Mouse (Mus musculus): ENCODE results near the gene Trim7.
A peak's percentile ranks its signal among the peaks of the same experiment; 100 is the strongest.
"Not testable (repeated sequence)": the region's sequence is repeated elsewhere in the genome, so short reads cannot be mapped to it uniquely, and the experiment has no call there.

Gene Trim7

GRCm38 (mm10) chr11:48789973-48790823 lies 35.7 kb upstream of the Trim7 start:
- peak overlapping the region; percentile 55 for H3K4me3 ChIP-seq (replicated peaks; ENCODE audit: low read length)
- peaks cover 6% of the 10 kb centered on the region; the same call in 1 of the 2 replicates for H3K9me3 ChIP-seq (ENCODE audit: low read length)
- TF ChIP-seq CTCF (conservative IDR thresholded peaks at IDR 0.05; ENCODE audit: low read length) (peak; percentile 75), POU5F1 (IDR thresholded peaks at IDR 0.05; ENCODE audit: borderline replicate concordance, low read length) (no peak)
- peaks cover 23% of the 10 kb centered on the region for H3K36me3 ChIP-seq (ENCODE audit: insufficient read depth, low read length)
- H3K4me1 ChIP-seq (replicated peaks; ENCODE audit: low read depth, low read length) = peaks cover 44% of the 10 kb centered on the region
- H3K27me3 ChIP-seq (ENCODE audit: insufficient read depth, low read length) = no peaks in the 10 kb centered on the region

- H3K9me3 ChIP-seq (ENCODE audit: low read length) = no peaks in the 10 kb centered on the region
Measured at GRCm38 (mm10) chr11:48790946-48791345, 35.0 kb upstream of the Trim7 start.

GRCm38 (mm10) chr11:48791894-48792293 lies 34.0 kb upstream of the Trim7 start:
- H3K4me1 ChIP-seq (replicated peaks; ENCODE audit: low read depth, low read length) = peaks cover 51% of the 10 kb centered on the region
- H3K27me3 ChIP-seq (ENCODE audit: insufficient read depth, low read length); H3K9me3 ChIP-seq (ENCODE audit: low read length): not testable (repeated sequence)
- H3K36me3 ChIP-seq (ENCODE audit: insufficient read depth, low read length) = peaks cover 25% of the 10 kb centered on the region
- H3K4me3 ChIP-seq (replicated peaks; ENCODE audit: low read length) = 0 out of 2 replicates have a peak overlapping the region, but pooled peaks have one; percentile 46

More at GRCm38 (mm10) chr11:48790946-48791345, 35.0 kb upstream of the Trim7 start:
- Histone ChIP-seq H3K4me1 (replicated peaks; ENCODE audit: low read depth, low read length) (peaks cover 44% of the 10 kb centered on the region), H3K36me3 (ENCODE audit: insufficient read depth, low read length) (peaks cover 25% of the 10 kb centered on the region), H3K4me3 (replicated peaks; ENCODE audit: low read length) (peak overlapping the region; percentile 46), H3K27me3 (ENCODE audit: insufficient read depth, low read length) (no peaks in the 10 kb centered on the region)
- TF ChIP-seq POU5F1 (IDR thresholded peaks at IDR 0.05; ENCODE audit: borderline replicate concordance, low read length) (no peak), CTCF (conservative IDR thresholded peaks at IDR 0.05; ENCODE audit: low read length) (no peak), NANOG (IDR thresholded peaks at IDR 0.05; ENCODE audit: borderline replicate concordance, low read length) (no peak)

GRCm38 (mm10) chr11:48793184-48793583 lies 32.8 kb upstream of the Trim7 start:
- peaks cover 51% of the 10 kb centered on the region for H3K4me1 ChIP-seq (replicated peaks; ENCODE audit: low read depth, low read length)
- no peaks in the 10 kb centered on the region for H3K27me3 ChIP-seq (ENCODE audit: insufficient read depth, low read length)
- TF ChIP-seq POU5F1 (IDR thresholded peaks at IDR 0.05; ENCODE audit: borderline replicate concordance, low read length) (no peak), CTCF (conservative IDR thresholded peaks at IDR 0.05; ENCODE audit: low read length) (no peak), NANOG (IDR thresholded peaks at IDR 0.05; ENCODE audit: borderline replicate concordance, low read length) (no peak)
- H3K36me3 ChIP-seq (ENCODE audit: insufficient read depth, low read length) = peaks cover 25% of the 10 kb centered on the region
- H3K9me3 ChIP-seq (ENCODE audit: low read length) = no peaks in the 10 kb centered on the region
- H3K4me3 ChIP-seq (replicated peaks; ENCODE audit: low read length) = no peak overlapping the region

GRCm38 (mm10) chr11:48795221-48795620 lies 30.7 kb upstream of the Trim7 start:
- H3K9me3 ChIP-seq (ENCODE audit: low read length) = no peaks in the 10 kb centered on the region
- peaks cover 46% of the 10 kb centered on the region for H3K4me1 ChIP-seq (replicated peaks; ENCODE audit: low read depth, low read length)
- H3K27me3 ChIP-seq (ENCODE audit: insufficient read depth, low read length) = no peaks in the 10 kb centered on the region
- no peak overlapping the region for H3K4me3 ChIP-seq (replicated peaks; ENCODE audit: low read length)
- peaks cover 25% of the 10 kb centered on the region for H3K36me3 ChIP-seq (ENCODE audit: insufficient read depth, low read length)
- TF ChIP-seq NANOG (IDR thresholded peaks at IDR 0.05; ENCODE audit: borderline replicate concordance, low read length) = no peak
- no peak for TF ChIP-seq POU5F1 (IDR thresholded peaks at IDR 0.05; ENCODE audit: borderline replicate concordance, low read length)
- no peak for TF ChIP-seq CTCF (conservative IDR thresholded peaks at IDR 0.05; ENCODE audit: low read length)

GRCm38 (mm10) chr11:48796290-48796689 lies 29.6 kb upstream of the Trim7 start:
- Histone ChIP-seq H3K4me3 (replicated peaks; ENCODE audit: low read length) (no peak overlapping the region), H3K36me3 (ENCODE audit: insufficient read depth, low read length) (peaks cover 34% of the 10 kb centered on the region), H3K9me3 (ENCODE audit: low read length) (no peaks in the 10 kb centered on the region), H3K27me3 (ENCODE audit: insufficient read depth, low read length) (no peaks in the 10 kb centered on the region), H3K4me1 (replicated peaks; ENCODE audit: low read depth, low read length) (peaks cover 37% of the 10 kb centered on the region)
- TF ChIP-seq NANOG (IDR thresholded peaks at IDR 0.05; ENCODE audit: borderline replicate concordance, low read length) (no peak), CTCF (conservative IDR thresholded peaks at IDR 0.05; ENCODE audit: low read length) (no peak), POU5F1 (IDR thresholded peaks at IDR 0.05; ENCODE audit: borderline replicate concordance, low read length) (no peak)

- Histone ChIP-seq H3K4me3 (replicated peaks; ENCODE audit: low read length) (0 out of 2 replicates have a peak overlapping the region, but pooled peaks have one; percentile 98), H3K9me3 (ENCODE audit: low read length) (no peaks in the 10 kb centered on the region), H3K36me3 (ENCODE audit: insufficient read depth, low read length) (peaks cover 44% of the 10 kb centered on the region), H3K27me3 (ENCODE audit: insufficient read depth, low read length) (no peaks in the 10 kb centered on the region), H3K4me1 (replicated peaks; ENCODE audit: low read depth, low read length) (peaks cover 38% of the 10 kb centered on the region)
- no peak for TF ChIP-seq POU5F1 (IDR thresholded peaks at IDR 0.05; ENCODE audit: borderline replicate concordance, low read length)
- TF ChIP-seq CTCF (conservative IDR thresholded peaks at IDR 0.05; ENCODE audit: low read length) = no peak
- no peak for TF ChIP-seq NANOG (IDR thresholded peaks at IDR 0.05; ENCODE audit: borderline replicate concordance, low read length)
Measured at GRCm38 (mm10) chr11:48797287-48797686, 28.7 kb upstream of the Trim7 start.

GRCm38 (mm10) chr11:48798308-48798707 lies 27.6 kb upstream of the Trim7 start:
- TF ChIP-seq NANOG (IDR thresholded peaks at IDR 0.05; ENCODE audit: borderline replicate concordance, low read length) (no peak), POU5F1 (IDR thresholded peaks at IDR 0.05; ENCODE audit: borderline replicate concordance, low read length) (no peak), CTCF (conservative IDR thresholded peaks at IDR 0.05; ENCODE audit: low read length) (no peak)
- peak overlapping the region; percentile 98 for H3K4me3 ChIP-seq (replicated peaks; ENCODE audit: low read length)
- H3K27me3 ChIP-seq (ENCODE audit: insufficient read depth, low read length) = no peaks in the 10 kb centered on the region
- peaks cover 44% of the 10 kb centered on the region for H3K36me3 ChIP-seq (ENCODE audit: insufficient read depth, low read length)
- H3K9me3 ChIP-seq (ENCODE audit: low read length) = no peaks in the 10 kb centered on the region
- H3K4me1 ChIP-seq (replicated peaks; ENCODE audit: low read depth, low read length) = peaks cover 48% of the 10 kb centered on the region
